Mouse (Mus musculus): ENCODE measurements around the gene Ptprt.

Ptprt gene

GRCm38 (mm10) chr2:162413073-162413812 lies 247.7 kb downstream of the Ptprt start:
- no peak for DNase-seq (ENCODE audit: low spot score in 2 of 2)

- DNase-seq (ENCODE audit: low spot score in 2 of 2), result peak in 1 of 2 experiments; percentile 26
Observed at GRCm38 (mm10) chr2:162411014-162411413, 249.9 kb downstream of the Ptprt start.

- no peak for DNase-seq (ENCODE audit: low spot score in 2 of 2)
Observed at GRCm38 (mm10) chr2:162409245-162409644, 251.7 kb downstream of the Ptprt start.

- peak in 1 of 2 experiments; percentile 40 for DNase-seq (ENCODE audit: low spot score in 2 of 2)
Observed at GRCm38 (mm10) chr2:162401316-162402100, 259.4 kb downstream of the Ptprt start.

GRCm38 (mm10) chr2:162394601-162395000 lies 266.3 kb downstream of the Ptprt start:
- no peak for DNase-seq (ENCODE audit: low spot score in 2 of 2)

GRCm38 (mm10) chr2:162391834-162392233 lies 269.1 kb downstream of the Ptprt start:
- peak in 1 of 2 experiments; percentile 47 for DNase-seq (ENCODE audit: low spot score in 2 of 2)

- no peak for DNase-seq (ENCODE audit: low spot score in 2 of 2)
Observed at GRCm38 (mm10) chr2:162377309-162377708, 283.6 kb downstream of the Ptprt start.

- no peak for DNase-seq (ENCODE audit: low spot score in 2 of 2)
Observed at GRCm38 (mm10) chr2:162349047-162349446, 311.9 kb downstream of the Ptprt start.

- no peak for DNase-seq (ENCODE audit: low spot score in 2 of 2)
Observed at GRCm38 (mm10) chr2:162341846-162342245, 319.1 kb downstream of the Ptprt start.

GRCm38 (mm10) chr2:162340231-162340630 lies 320.7 kb downstream of the Ptprt start:
- DNase-seq (ENCODE audit: low spot score in 2 of 2), result no peak

GRCm38 (mm10) chr2:162332066-162332683 lies 328.8 kb downstream of the Ptprt start:
- no peak for DNase-seq (ENCODE audit: low spot score in 2 of 2)

GRCm38 (mm10) chr2:162329430-162329829 lies 331.5 kb downstream of the Ptprt start:
- no peak for DNase-seq (ENCODE audit: low spot score in 2 of 2)

- DNase-seq (ENCODE audit: low spot score in 2 of 2), result peak in 1 of 2 experiments; percentile 6
Observed at GRCm38 (mm10) chr2:162322411-162322810, 338.5 kb downstream of the Ptprt start.

- DNase-seq (ENCODE audit: low spot score in 2 of 2), result no peak
Observed at GRCm38 (mm10) chr2:162307996-162308395, 353.0 kb downstream of the Ptprt start.

- peak in 1 of 2 experiments; percentile 4 for DNase-seq (ENCODE audit: low spot score in 2 of 2)
Observed at GRCm38 (mm10) chr2:162294070-162294469, 366.9 kb downstream of the Ptprt start.

- DNase-seq (ENCODE audit: low spot score in 2 of 2), result no peak
Observed at GRCm38 (mm10) chr2:162282606-162283005, 378.3 kb downstream of the Ptprt start.

- DNase-seq (ENCODE audit: low spot score in 2 of 2), result peak in 1 of 2 experiments; percentile 5
Observed at GRCm38 (mm10) chr2:162282121-162282520, 378.8 kb downstream of the Ptprt start.

- DNase-seq (ENCODE audit: low spot score in 2 of 2), result no peak
Observed at GRCm38 (mm10) chr2:162273826-162274225, 387.1 kb downstream of the Ptprt start.

GRCm38 (mm10) chr2:162251272-162251671 lies 409.7 kb downstream of the Ptprt start:
- no peak for DNase-seq (ENCODE audit: low spot score in 2 of 2)

- peak in 1 of 2 experiments; percentile 31 for DNase-seq (ENCODE audit: low spot score in 2 of 2)
Observed at GRCm38 (mm10) chr2:162248296-162248695, 412.7 kb downstream of the Ptprt start.

- DNase-seq (ENCODE audit: low spot score in 2 of 2), result no peak
Observed at GRCm38 (mm10) chr2:162222476-162222875, 438.5 kb downstream of the Ptprt start.

GRCm38 (mm10) chr2:162220586-162220985 lies 440.4 kb downstream of the Ptprt start:
- no peak for DNase-seq (ENCODE audit: low spot score in 2 of 2)

Measured in cerebellum, postnatal 4 days (tissue).